9 mouse cellular contexts compared by ENCODE assay signal in genomic region chr5:93042831-93043687, GRCm38 (mm10). TPM values are rescaled to one million over a fixed set of nuclear protein-coding genes. Genes with fewer than 3 reads are reported as not detected.
DNase-seq lines count a peak whose midpoint lies in the region; ATAC-seq and TF ChIP-seq lines count a peak whose summit lies in the region.
"Had no signal": no experiment of that assay in that cellular context is flagged by ENCODE, and none has a peak within 500 bp of the region (broad histone marks: within the 10 kb centered on the region; RNA-seq: fewer than 3 reads in every experiment).

No protein-coding gene starts in this region.

- no peak overlapping the region for H3K9ac ChIP-seq in forebrain, embryonic 16.5 days (replicated peaks; ENCODE audit: low read depth, low read length)
- H3K9ac ChIP-seq in lung, embryonic 16.5 days (ENCODE audit: low read length): no peak overlapping the region
- H3K9ac ChIP-seq in hindbrain, postnatal 0 days (replicated peaks; ENCODE audit: low read length): no peak overlapping the region
- H3K9ac ChIP-seq: liver, embryonic 14.5 days had no signal

- no peak for TF ChIP-seq CTCF in lung, adult 2 months (IDR thresholded peaks at IDR 0.05; ENCODE audit: insufficient read depth, low read length)
- no peak for TF ChIP-seq CTCF in hindbrain, postnatal 0 days (IDR thresholded peaks at IDR 0.05; ENCODE audit: low read depth)
- no peak for TF ChIP-seq CTCF in olfactory bulb, adult 2 months (IDR thresholded peaks at IDR 0.05; ENCODE audit: insufficient read depth, low read depth, low read length)

- H3K4me1 ChIP-seq in forebrain, embryonic 10.5 days: peaks cover 23% of the 10 kb centered on the region
- H3K4me1 ChIP-seq in forebrain, embryonic 16.5 days (replicated peaks; ENCODE audit: control insufficient read depth, insufficient read depth, low read length): peaks cover 19% of the 10 kb centered on the region
- H3K4me1 ChIP-seq in lung, embryonic 16.5 days (replicated peaks; ENCODE audit: control insufficient read depth, insufficient read depth, low read length): peaks cover 28% of the 10 kb centered on the region
- H3K4me1 ChIP-seq in lung, adult 2 months (ENCODE audit: control insufficient read depth, insufficient read depth, low read length): peaks cover 5% of the 10 kb centered on the region
- peaks cover 11% of the 10 kb centered on the region; the same call in 1 of the 2 replicates for H3K4me1 ChIP-seq in hindbrain, postnatal 0 days (ENCODE audit: insufficient read depth, low read length)
- peaks cover 19% of the 10 kb centered on the region for H3K4me1 ChIP-seq in olfactory bulb, adult 2 months (ENCODE audit: control insufficient read depth, insufficient read depth, low read length)

- no peak for ATAC-seq in forebrain, embryonic 16.5 days
- ATAC-seq in lung, embryonic 16.5 days (ENCODE audit: low read depth): no peak
- ATAC-seq in hindbrain, postnatal 0 days: no peak
- no peak for ATAC-seq in inflammation-experienced regulatory T-cells, adult 6 months

- TF ChIP-seq POLR2A in lung, adult 2 months (IDR thresholded peaks at IDR 0.05; ENCODE audit: borderline replicate concordance, extremely low read depth, low read depth, low read length): no peak
- TF ChIP-seq POLR2A in olfactory bulb, adult 2 months (IDR thresholded peaks at IDR 0.05; ENCODE audit: insufficient read depth, low read depth, low read length): no peak

- peak overlapping the region; percentile 63; the same call in 1 of the 2 replicates for H3K4me3 ChIP-seq in forebrain, embryonic 10.5 days
- H3K4me3 ChIP-seq in forebrain, embryonic 16.5 days (replicated peaks; ENCODE audit: low read length): no peak overlapping the region
- peak overlapping the region; percentile 62; the same call in 1 of the 2 replicates for H3K4me3 ChIP-seq in lung, embryonic 16.5 days (ENCODE audit: low read length)
- no peak overlapping the region for H3K4me3 ChIP-seq in lung, adult 2 months (replicated peaks; ENCODE audit: extremely low read depth, low read depth, low read length)
- H3K4me3 ChIP-seq in hindbrain, postnatal 0 days (ENCODE audit: low read length): 0 out of 2 replicates have a peak overlapping the region, but pooled peaks have one; percentile 53
- peak overlapping the region; percentile 45; the same call in 1 of the 2 replicates for H3K4me3 ChIP-seq in olfactory bulb, adult 2 months (ENCODE audit: insufficient read depth, low read depth, low read length)

- no peak overlapping the region for H3K27ac ChIP-seq in forebrain, embryonic 10.5 days
- no peak overlapping the region for H3K27ac ChIP-seq in forebrain, embryonic 16.5 days (ENCODE audit: low read length)
- no peak overlapping the region for H3K27ac ChIP-seq in lung, embryonic 16.5 days (ENCODE audit: low read length)
- H3K27ac ChIP-seq in hindbrain, postnatal 0 days: no peak overlapping the region
- no peak overlapping the region for H3K27ac ChIP-seq in olfactory bulb, adult 2 months (ENCODE audit: insufficient read depth, low read depth, low read length)
- H3K27ac ChIP-seq: liver, embryonic 14.5 days had no signal

- H3K9me3 ChIP-seq in forebrain, embryonic 10.5 days: no peaks in the 10 kb centered on the region
- H3K9me3 ChIP-seq in forebrain, embryonic 16.5 days (ENCODE audit: control insufficient read depth, low read length): no peaks in the 10 kb centered on the region
- no peaks in the 10 kb centered on the region for H3K9me3 ChIP-seq in lung, embryonic 16.5 days (ENCODE audit: control insufficient read depth, low read length)
- no peaks in the 10 kb centered on the region for H3K9me3 ChIP-seq in hindbrain, postnatal 0 days (ENCODE audit: low read length)

- H3K4me2 ChIP-seq in forebrain, embryonic 16.5 days (ENCODE audit: low read length): no peak overlapping the region
- H3K4me2 ChIP-seq in lung, embryonic 16.5 days (ENCODE audit: low read depth, low read length): peak overlapping the region; percentile 89
- no peak overlapping the region for H3K4me2 ChIP-seq in hindbrain, postnatal 0 days (ENCODE audit: low read depth, low read length)

- H3K27me3 ChIP-seq in forebrain, embryonic 10.5 days (ENCODE audit: poor library complexity, severe bottlenecking): peaks cover 81% of the 10 kb centered on the region
- H3K27me3 ChIP-seq in forebrain, embryonic 16.5 days (replicated peaks; ENCODE audit: control insufficient read depth, insufficient read depth, low read length): peaks cover 39% of the 10 kb centered on the region
- H3K27me3 ChIP-seq in lung, embryonic 16.5 days (ENCODE audit: control insufficient read depth, insufficient read depth, low read depth, low read length): peaks cover 41% of the 10 kb centered on the region
- peaks cover 30% of the 10 kb centered on the region for H3K27me3 ChIP-seq in hindbrain, postnatal 0 days (ENCODE audit: insufficient read depth, low read length)

- no peaks in the 10 kb centered on the region for H3K36me3 ChIP-seq in forebrain, embryonic 10.5 days (replicated peaks)
- no peaks in the 10 kb centered on the region for H3K36me3 ChIP-seq in forebrain, embryonic 16.5 days (ENCODE audit: control insufficient read depth, insufficient read depth)
- no peaks in the 10 kb centered on the region for H3K36me3 ChIP-seq in lung, embryonic 16.5 days (ENCODE audit: control insufficient read depth, insufficient read depth, low read length)
- H3K36me3 ChIP-seq in hindbrain, postnatal 0 days (ENCODE audit: insufficient read depth, low read length): no peaks in the 10 kb centered on the region

- no peak for DNase-seq in forebrain, embryonic 10.5 days (ENCODE audit: extremely low spot score, low spot score)
- no peak for DNase-seq in lung, adult 2 months
- DNase-seq in hindbrain, postnatal 0 days (ENCODE audit: low spot score): no peak
- DNase-seq in T-cell, adult 2 months (ENCODE audit: low spot score): no peak

- WGBS in forebrain, embryonic 10.5 days: 39% methylated on average over 18 of the region's 18 CpGs
- WGBS in forebrain, embryonic 16.5 days: 40% methylated on average over 18 of the region's 18 CpGs
- WGBS in lung, embryonic 16.5 days: 44% methylated on average over 18 of the region's 18 CpGs
- WGBS in lung, adult 2 months: 53% methylated on average over 18 of the region's 18 CpGs
- WGBS in hindbrain, postnatal 0 days: 41% methylated on average over 18 of the region's 18 CpGs
- 55% methylated on average over 18 of the region's 18 CpGs for WGBS in olfactory bulb, adult 2 months

RNA-seq across cellular contexts. Expression of gene Sowahb, which starts 1.8 kb away (rescaled TPM):
- 0.21 and 0.43 TPM in 2 replicates for polyA plus RNA-seq in forebrain, embryonic 10.5 days (2016; fragmentation: Nextera tagmentation; extraction: Ambion mirVana)
- 0.06 TPM in 1 of 2 replicates, not detected in the other for polyA plus RNA-seq in forebrain, embryonic 16.5 days (2015; fragmentation: Nextera tagmentation; extraction: Ambion mirVana)
- 1.2 and 1.4 TPM in 2 replicates for polyA plus RNA-seq in lung, embryonic 16.5 days (2015; fragmentation: Nextera tagmentation; extraction: Ambion mirVana)
- 2.0 and 2.2 TPM in 2 replicates for polyA plus RNA-seq in lung, adult 2 months (2012; rRNA removed)
- total RNA-seq in hindbrain, postnatal 0 days (2014; rRNA removed): 0.10 and 0.25 TPM in 2 replicates
- 0.04 and 0.08 TPM in 2 replicates for polyA plus RNA-seq in hindbrain, postnatal 0 days (2015; fragmentation: Nextera tagmentation; extraction: Ambion mirVana)
- not detected in 2 replicates for polyA plus RNA-seq in olfactory bulb, adult 2 months (2012; ENCODE audit: insufficient read depth, insufficient read length, low replicate concordance, missing spikeins)
- not detected for polyA plus RNA-seq in inflammation-experienced regulatory T-cells, adult 6 months (2017; shearing (Covaris generic))

RNA-seq across cellular contexts. Expression of gene Sept11, which starts 50.2 kb away (rescaled TPM):
- 277 and 280 TPM in 2 replicates for polyA plus RNA-seq in forebrain, embryonic 10.5 days (2016; fragmentation: Nextera tagmentation; extraction: Ambion mirVana)
- 175 and 198 TPM in 2 replicates for polyA plus RNA-seq in forebrain, embryonic 16.5 days (2015; fragmentation: Nextera tagmentation; extraction: Ambion mirVana)
- 142 and 157 TPM in 2 replicates for polyA plus RNA-seq in lung, embryonic 16.5 days (2015; fragmentation: Nextera tagmentation; extraction: Ambion mirVana)
- 32.8 and 46.8 TPM in 2 replicates for polyA plus RNA-seq in lung, adult 2 months (2012; rRNA removed)
- 79.3 and 88.1 TPM in 2 replicates for total RNA-seq in hindbrain, postnatal 0 days (2014; rRNA removed)
- 92.2 and 92.5 TPM in 2 replicates for polyA plus RNA-seq in hindbrain, postnatal 0 days (2015; fragmentation: Nextera tagmentation; extraction: Ambion mirVana)
- polyA plus RNA-seq in olfactory bulb, adult 2 months (2012; ENCODE audit: insufficient read depth, insufficient read length, low replicate concordance, missing spikeins): 171 TPM in 1 of 2 replicates, not detected in the other
- polyA plus RNA-seq in inflammation-experienced regulatory T-cells, adult 6 months (2017; shearing (Covaris generic)): 10 to 100 TPM; 28.0 to 72.7 (median 29.9) TPM

Comparison
In these comparisons a context has a peak if more than half of its experiments do, and no peak if none do; other contexts are left out.
1. H3K4me3 ChIP-seq: peak in forebrain, embryonic 10.5 days (single experiment), lung, embryonic 16.5 days (single experiment), hindbrain, postnatal 0 days (single experiment) and olfactory bulb, adult 2 months (single experiment); none in forebrain, embryonic 16.5 days (single experiment) and lung, adult 2 months (single experiment).